Mouse (Mus musculus) lung, postnatal 0 days (tissue): ENCODE measurements around the gene Slc10a7.

Experiments
- CTCF ChIP-seq: IDR thresholded peaks from 2 replicates; pipeline ENCODE4 v1.5.1; 2016; ENCODE audit warnings: antibody characterized with exemption, mild to moderate bottlenecking
- EP300 ChIP-seq: IDR thresholded peaks from 2 replicates; pipeline ENCODE4 v1.6.1; 2016; ENCODE audit warnings: antibody characterized with exemption, mild to moderate bottlenecking, control low read depth

GRCm38 (mm10) chr8:78630414-78631164, 121.4 kb downstream of the Slc10a7 start:
- TF ChIP-seq CTCF = no peak
- TF ChIP-seq EP300 = no peak
